Mouse (Mus musculus) spleen, adult 2 months (tissue): ENCODE measurements around the gene Gm20388. TPM values are rescaled to one million over a fixed set of nuclear protein-coding genes. Genes with fewer than 3 reads are reported as not detected.

Experiments used
- DNase-seq, 2 experiments: peaks; one replicate each; pipeline versions ENCODE4 v3.0.0 to v3.0.0-alpha.2; 2012 to 2021; ENCODE audit warnings: low spot score in 2 of 2, low read depth in 1 of 2
- H3K27ac ChIP-seq: fragments of 200-500 bp; 2 replicates; pipeline ENCODE4 v1.5.1; 2012; ENCODE audit warnings: low read length, inconsistent platforms; ENCODE audit not compliant: insufficient read depth
- H3K27me3 ChIP-seq: fragments of 200-500 bp; 2 replicates; pipeline ENCODE4 v1.6.1; 2012; ENCODE audit warnings: mild to moderate bottlenecking, moderate library complexity, low read length, inconsistent platforms; ENCODE audit not compliant: control insufficient read depth, insufficient read depth
- H3K36me3 ChIP-seq: fragments of 200-500 bp; 2 replicates; pipeline ENCODE4 v1.6.1; 2012; ENCODE audit warnings: mild to moderate bottlenecking, low read length, inconsistent platforms; ENCODE audit not compliant: control insufficient read depth, insufficient read depth
- H3K4me1 ChIP-seq: fragments of 200-500 bp; 2 replicates; pipeline ENCODE4 v1.6.1; 2011; ENCODE audit warnings: inconsistent platforms; ENCODE audit not compliant: control insufficient read depth, insufficient read depth, insufficient read length
- H3K4me3 ChIP-seq: fragments of 200-500 bp; 2 replicates; pipeline ENCODE4 v1.5.1; 2011; ENCODE audit warnings: mild to moderate bottlenecking, inconsistent platforms; ENCODE audit not compliant: insufficient read depth, insufficient read length; ENCODE audit errors: extremely low read depth
- CTCF ChIP-seq: fragments of 200-500 bp; IDR thresholded peaks from 2 replicates; pipeline ENCODE4 v1.5.1; 2011; ENCODE audit warnings: mild to moderate bottlenecking, inconsistent platforms; ENCODE audit not compliant: insufficient read depth, insufficient read length, insufficient replicate concordance; ENCODE audit errors: extremely low read depth
- POLR2A ChIP-seq: fragments of 200-500 bp; IDR thresholded peaks from 2 replicates; pipeline ENCODE4 v1.6.1; 2011; ENCODE audit warnings: low read depth, low read length, inconsistent platforms
- WGBS: fragments of 180-500 bp; shearing (Covaris S2); methylation state at CpG from one replicate; pipeline ENCODE4 v1.1.7; 2018; 5-methylcytosine and 5-hydroxymethylcytosine counted together
- polyA plus RNA-seq: library from polyadenylated mRNA; depleted of rRNA; stranded (reverse); fragments of >200 nt; gene quantifications from 2 replicates; pipeline ENCODE4 v1.2.3, GENCODE M21; 2012

The Gm20388 gene
- polyA plus RNA-seq, 1 experiment, result 26.1 TPM

GRCm38 (mm10) chr8:120339743-120340142 is 429.1 kb downstream of the Gm20388 start:
- Histone ChIP-seq H3K27ac (no peak overlapping the region), H3K4me1 (peaks cover 21% of the 10 kb centered on the region; the same call in 1 of the 2 replicates), H3K27me3 (no peaks in the 10 kb centered on the region), H3K4me3 (no peak overlapping the region), H3K36me3 (no peaks in the 10 kb centered on the region)
- DNase-seq, result no peak
- TF ChIP-seq CTCF (no peak), POLR2A (no peak)
- 70% methylated on average over 8 of the region's 8 CpGs for WGBS

- 89% methylated on average over 10 of the region's 10 CpGs for WGBS
- TF ChIP-seq CTCF, result no peak
- no peak for TF ChIP-seq POLR2A
- DNase-seq, result no peak
- Histone ChIP-seq H3K36me3 (no peaks in the 10 kb centered on the region), H3K4me3 (no peak overlapping the region), H3K27ac (no peak overlapping the region), H3K27me3 (no peaks in the 10 kb centered on the region), H3K4me1 (peaks cover 8% of the 10 kb centered on the region; the same call in 1 of the 2 replicates)
Measured at GRCm38 (mm10) chr8:120341124-120341523, 430.5 kb downstream of the Gm20388 start.

GRCm38 (mm10) chr8:120342847-120343548 is 432.4 kb downstream of the Gm20388 start:
- Histone ChIP-seq H3K27ac (no peak overlapping the region), H3K27me3 (no peaks in the 10 kb centered on the region), H3K4me3 (no peak overlapping the region), H3K4me1 (peaks cover 8% of the 10 kb centered on the region; the same call in 1 of the 2 replicates), H3K36me3 (no peaks in the 10 kb centered on the region)
- no peak for DNase-seq
- TF ChIP-seq CTCF (no peak), POLR2A (no peak)
- 58% methylated on average over 7 of the region's 7 CpGs for WGBS

GRCm38 (mm10) chr8:120343582-120343981 is 432.9 kb downstream of the Gm20388 start:
- Histone ChIP-seq H3K36me3 (no peaks in the 10 kb centered on the region), H3K4me1 (peaks cover 8% of the 10 kb centered on the region; the same call in 1 of the 2 replicates), H3K27me3 (no peaks in the 10 kb centered on the region), H3K4me3 (no peak overlapping the region), H3K27ac (no peak overlapping the region)
- DNase-seq, result no peak
- TF ChIP-seq POLR2A (no peak), CTCF (no peak)
- WGBS, result 11% methylated on average over 12 of the region's 12 CpGs

GRCm38 (mm10) chr8:120344166-120344565 is 433.5 kb downstream of the Gm20388 start:
- 7% methylated on average over 4 of the region's 4 CpGs for WGBS
- Histone ChIP-seq H3K27me3 (no peaks in the 10 kb centered on the region), H3K36me3 (no peaks in the 10 kb centered on the region), H3K4me3 (no peak overlapping the region), H3K4me1 (peaks cover 12% of the 10 kb centered on the region; the same call in 1 of the 2 replicates), H3K27ac (no peak overlapping the region)
- DNase-seq, result no peak
- no peak for TF ChIP-seq CTCF
- TF ChIP-seq POLR2A, result no peak

- TF ChIP-seq CTCF (no peak), POLR2A (no peak)
- H3K4me3 ChIP-seq, result no peak overlapping the region
- H3K4me1 ChIP-seq, result peaks cover 12% of the 10 kb centered on the region; the same call in 1 of the 2 replicates
- no peak for DNase-seq
- no peaks in the 10 kb centered on the region for H3K36me3 ChIP-seq
- WGBS, result 23% methylated on average over 13 of the region's 13 CpGs
- H3K27ac ChIP-seq, result no peak overlapping the region
- H3K27me3 ChIP-seq, result no peaks in the 10 kb centered on the region
Measured at GRCm38 (mm10) chr8:120344583-120344982, 433.9 kb downstream of the Gm20388 start.

- no peak for DNase-seq
- WGBS, result 93% methylated on average over 21 of the region's 21 CpGs
- TF ChIP-seq CTCF (no peak), POLR2A (no peak)
- Histone ChIP-seq H3K27me3 (no peaks in the 10 kb centered on the region), H3K4me3 (no peak overlapping the region), H3K27ac (no peak overlapping the region), H3K36me3 (no peaks in the 10 kb centered on the region), H3K4me1 (peaks cover 12% of the 10 kb centered on the region; the same call in 1 of the 2 replicates)
Measured at GRCm38 (mm10) chr8:120347734-120348341, 437.2 kb downstream of the Gm20388 start.
